Mouse (Mus musculus) small intestine, adult 2 months (tissue): ENCODE results near the gene Olfr1370.

Source experiments
- CTCF ChIP-seq: fragments of 200-500 bp; IDR thresholded peaks from 2 replicates; pipeline ENCODE4 v1.5.1; 2012; ENCODE audit warnings: low read depth, mild to moderate bottlenecking, control low read depth, inconsistent platforms, low read length, moderate library complexity, mixed read lengths; ENCODE audit not compliant: insufficient replicate concordance, insufficient read length; ENCODE audit errors: extremely low read depth
- POLR2A ChIP-seq: fragments of 200-500 bp; IDR thresholded peaks from 2 replicates; pipeline ENCODE4 v1.6.1; 2012; ENCODE audit warnings: low read depth, mild to moderate bottlenecking, control low read depth, inconsistent platforms, low read length, moderate library complexity

GRCm38 (mm10) chr13:21066021-21066420 lies 8.7 kb downstream of the Olfr1370 start:
- TF ChIP-seq CTCF (no peak), POLR2A (no peak)
